Mouse (Mus musculus) adrenal gland, postnatal 10 days (tissue): ENCODE data around the gene E130114P18Rik. TPM values are rescaled to one million over a fixed set of nuclear protein-coding genes. Genes with fewer than 3 reads are reported as not detected.

Experiments used
- DNase-seq: peaks from one replicate; pipeline ENCODE4 v3.0.0; 2021; ENCODE audit warnings: mixed read lengths
- total RNA-seq, 2 experiments: library from RNA; stranded (reverse); gene quantifications; 2 replicates each; pipeline ENCODE4 v1.2.3; 2021

Gene E130114P18Rik
- total RNA-seq, 2 experiments from 2014 or later: 0.48 to 0.69 TPM

GRCm38 (mm10) chr4:97647700-97648435, 130.0 kb downstream of the E130114P18Rik start:
- DNase-seq: no peak

DNA sequence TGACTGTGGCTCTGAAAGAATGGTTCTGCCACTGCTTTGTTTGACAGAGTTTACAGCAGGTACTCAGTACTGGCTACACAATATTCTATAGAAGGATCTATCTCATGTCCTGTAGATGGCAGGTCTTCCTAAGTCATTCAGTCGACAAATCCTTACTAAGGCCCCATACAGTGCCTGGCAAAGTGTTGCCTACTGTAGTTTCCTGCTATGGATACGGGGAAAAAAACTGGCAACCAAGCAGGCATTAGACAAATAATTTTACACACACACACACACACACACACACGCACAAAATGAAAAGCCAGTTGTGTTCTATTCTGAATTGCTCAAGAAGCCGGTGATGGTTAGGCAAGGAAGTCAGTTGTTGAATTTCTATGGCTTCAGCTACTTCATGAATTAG, 130.6 kb downstream of the E130114P18Rik start:
- no peak for DNase-seq

GRCm38 (mm10) chr4:97640385-97640784, 137.5 kb downstream of the E130114P18Rik start:
- no peak for DNase-seq

DNA sequence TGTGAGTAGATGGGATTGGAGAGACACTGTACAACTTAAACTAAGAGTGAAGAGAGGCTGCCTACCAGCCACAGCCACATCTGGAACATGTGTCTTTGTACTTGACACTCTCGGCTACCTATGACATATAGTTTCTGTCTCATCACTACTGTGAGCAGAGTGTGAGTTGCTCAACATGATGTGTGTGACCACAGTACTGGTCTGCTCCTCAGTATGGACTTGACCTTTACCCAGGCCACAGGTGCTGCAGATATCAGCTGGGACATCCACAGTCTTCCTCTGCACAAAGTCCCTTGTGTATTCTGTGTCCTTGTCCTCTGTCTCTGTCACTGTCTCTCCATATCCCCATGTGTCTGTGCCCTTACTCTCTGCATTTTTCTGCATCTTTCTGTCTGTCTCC, 141.3 kb downstream of the E130114P18Rik start:
- DNase-seq: no peak

DNA sequence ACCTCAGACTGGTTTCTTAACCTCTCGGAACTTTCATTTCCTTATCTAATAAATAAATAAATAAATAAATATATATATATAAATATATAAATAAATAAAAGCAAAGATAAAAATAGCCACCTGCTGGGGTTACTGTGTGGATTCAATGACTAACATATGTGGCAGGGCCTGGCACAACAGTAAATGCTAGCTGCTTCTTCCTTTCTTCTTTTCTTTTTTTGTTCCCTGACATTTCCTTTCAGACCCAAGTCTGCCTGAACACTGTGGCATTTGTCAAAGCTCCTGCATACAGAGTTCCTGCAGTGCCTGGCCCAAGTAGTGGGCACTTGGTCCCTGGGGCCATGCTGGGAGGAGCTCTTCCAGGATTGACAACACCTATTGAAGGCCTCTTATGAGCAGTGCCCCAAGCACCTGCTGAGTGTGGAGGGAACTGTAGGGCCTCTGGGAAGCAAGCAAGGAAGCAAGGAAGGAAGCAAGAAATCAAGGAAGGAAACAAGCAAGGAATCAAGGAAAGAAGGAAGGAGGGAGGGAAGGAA, 142.1 kb downstream of the E130114P18Rik start:
- no peak for DNase-seq

DNA sequence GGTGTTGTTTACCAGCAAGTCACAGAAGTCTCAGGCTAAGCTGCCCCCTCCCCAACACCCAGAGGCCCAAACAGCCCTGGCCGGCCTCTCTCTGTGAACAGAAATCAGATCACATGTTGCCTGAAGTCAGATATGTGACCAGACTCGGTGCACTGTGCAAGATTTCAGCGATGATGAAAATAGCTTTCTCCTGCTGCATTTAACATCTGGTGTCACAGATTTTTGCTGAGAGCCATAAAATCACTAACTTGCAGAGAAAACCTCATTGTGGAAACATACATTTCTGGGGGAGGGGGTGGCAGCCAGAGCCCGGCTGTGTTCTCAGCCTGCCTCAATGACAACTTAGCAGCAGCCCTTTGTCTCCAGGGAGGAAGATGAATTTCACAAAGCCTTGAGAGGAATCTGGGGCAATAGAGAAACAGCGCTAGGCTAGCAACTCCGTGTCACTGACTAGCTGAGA, 142.6 kb downstream of the E130114P18Rik start:
- no peak for DNase-seq

- no peak for DNase-seq
These were observed 148.8 kb downstream of the E130114P18Rik start for GRCm38 (mm10) chr4:97628881-97629605.

DNA sequence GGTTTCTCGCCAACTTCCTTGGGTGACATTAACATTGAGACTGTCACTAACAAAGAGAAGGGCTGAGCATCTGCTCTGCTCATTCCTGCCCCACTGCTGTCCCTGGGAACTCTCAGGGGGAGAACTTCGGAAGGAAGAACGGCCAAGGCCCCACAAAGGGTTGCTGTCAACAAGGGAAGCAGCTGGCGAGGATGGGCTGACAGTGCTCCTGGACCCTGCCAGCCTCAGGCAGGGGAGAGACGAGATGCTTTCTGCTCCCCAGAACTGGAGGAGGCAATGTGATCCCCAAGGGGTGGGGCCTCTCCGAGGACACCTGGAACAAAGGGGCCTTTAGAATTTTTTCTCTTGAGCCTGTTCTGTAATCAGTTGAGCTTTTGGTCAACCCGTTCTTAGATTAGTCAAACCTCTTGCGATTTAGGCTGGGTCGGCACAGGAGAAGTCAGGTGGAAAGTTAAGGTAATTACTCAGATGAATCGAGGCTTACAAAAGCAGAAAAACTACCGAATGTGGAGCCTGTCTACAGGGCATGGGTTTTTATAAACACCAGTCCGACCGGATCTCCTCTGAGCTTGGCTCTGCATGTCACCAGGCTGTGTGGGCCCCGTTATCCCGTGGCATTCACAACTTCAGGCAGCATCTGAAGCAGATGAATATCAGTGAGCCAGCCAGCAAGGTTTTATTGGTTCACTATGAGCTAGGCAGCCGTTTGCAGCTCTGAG, 151.7 kb downstream of the E130114P18Rik start:
- no peak for DNase-seq

DNA sequence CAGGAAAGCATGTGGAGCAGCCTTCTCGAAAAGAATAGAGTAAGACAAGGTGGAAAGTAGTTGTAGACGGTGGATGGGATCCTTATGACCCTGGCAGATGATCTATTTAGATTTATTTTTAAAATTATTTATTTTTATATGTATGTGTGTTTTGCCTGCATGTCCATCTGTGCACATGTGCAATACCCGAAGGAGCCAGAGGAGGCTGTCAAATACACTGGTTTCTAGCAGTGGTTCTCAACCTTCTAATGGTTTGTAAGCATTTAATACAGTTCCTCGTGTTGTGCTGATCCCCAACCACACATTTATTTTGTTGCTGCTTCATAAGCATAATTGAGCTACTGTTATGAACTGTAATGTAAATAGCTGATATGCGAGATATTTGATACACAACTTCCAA, 154.7 kb downstream of the E130114P18Rik start:
- DNase-seq: peak; percentile 34

DNA sequence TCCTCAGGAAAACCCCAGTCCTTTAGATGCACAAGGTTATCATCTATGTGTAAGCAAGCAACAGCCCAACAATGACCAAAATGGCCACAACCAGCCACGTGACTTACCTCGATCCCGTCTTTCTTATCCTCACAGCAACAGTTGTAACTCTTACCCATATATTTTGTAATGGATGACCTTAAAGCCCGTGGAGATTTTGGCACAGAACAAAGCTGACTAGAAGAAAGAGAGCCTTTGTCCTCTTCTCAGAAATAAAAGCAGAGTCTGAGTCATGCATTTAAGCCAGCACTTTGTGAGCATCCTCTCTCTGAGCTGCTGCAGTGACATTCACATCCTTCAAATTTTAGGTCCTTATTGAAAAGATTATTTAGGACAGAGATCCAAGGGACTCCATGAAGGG, 156.1 kb downstream of the E130114P18Rik start:
- DNase-seq: no peak

DNA sequence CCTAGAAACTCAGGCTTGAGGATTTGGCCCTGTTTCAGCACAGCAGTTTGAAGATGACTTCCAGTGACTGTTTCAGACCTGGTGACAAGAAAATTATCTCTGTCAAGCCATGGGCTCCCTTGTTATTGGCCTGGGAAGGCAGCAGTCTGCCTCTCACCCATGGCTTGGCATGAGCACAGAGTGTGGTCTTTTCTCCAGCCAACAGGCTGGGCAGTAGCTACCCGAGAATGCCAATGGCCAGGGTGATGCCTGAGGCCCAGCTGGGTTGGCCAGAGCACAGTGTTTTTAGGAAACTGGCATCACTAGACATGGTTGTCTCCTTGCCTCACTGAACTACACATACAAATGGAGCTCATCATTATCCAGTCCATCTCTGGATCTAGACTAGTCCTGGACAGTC, 157.5 kb downstream of the E130114P18Rik start:
- no peak for DNase-seq

- peak; percentile 28 for DNase-seq
These were observed 159.1 kb downstream of the E130114P18Rik start for GRCm38 (mm10) chr4:97618668-97619373.

DNA sequence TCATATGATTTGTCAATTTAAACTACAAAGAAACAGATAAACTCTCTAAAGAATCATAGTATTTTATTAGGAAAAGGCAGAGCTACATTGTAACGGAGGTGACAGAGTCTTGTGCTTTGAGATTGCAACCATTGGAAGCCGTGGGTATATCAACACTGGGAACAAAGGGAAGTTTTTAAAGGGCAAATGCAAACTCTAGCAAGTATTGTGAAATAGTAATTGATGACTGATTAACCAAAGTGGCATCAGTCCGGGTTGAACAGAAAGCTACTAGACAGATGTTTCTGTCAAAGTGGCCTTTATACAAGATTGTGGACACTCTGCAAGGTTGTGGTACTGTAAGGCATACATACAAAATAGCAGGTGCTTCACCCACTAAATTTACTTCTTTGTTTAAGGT, 162.8 kb downstream of the E130114P18Rik start:
- no peak for DNase-seq

DNA sequence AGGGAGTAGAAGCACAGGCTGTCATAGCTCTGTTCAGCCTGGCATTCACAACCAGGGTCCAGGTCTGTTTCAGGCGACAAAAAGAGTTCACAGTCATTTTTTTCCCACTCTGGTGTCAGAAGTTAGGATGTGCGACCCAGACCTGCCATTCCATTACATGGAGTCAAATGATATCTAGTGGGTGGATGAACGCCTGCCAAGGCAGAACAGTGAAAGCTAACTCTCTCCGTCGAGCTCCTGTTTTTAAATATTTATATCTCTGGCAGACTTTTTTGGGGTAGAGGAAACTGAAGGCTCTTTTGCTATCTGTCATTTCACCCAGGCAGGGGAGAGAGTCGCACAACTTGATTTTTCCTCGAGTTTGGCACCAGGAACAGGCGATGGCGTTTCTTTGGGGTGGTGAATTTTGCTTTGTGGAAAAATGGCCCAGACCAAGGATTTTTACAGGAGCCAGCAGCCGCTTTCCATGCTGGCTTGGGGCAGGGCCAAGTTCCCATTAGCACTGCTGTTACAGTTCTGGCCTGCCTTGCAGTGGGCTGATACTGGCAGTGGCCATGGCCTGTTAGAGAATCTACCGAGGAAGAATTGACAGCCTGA, 166.5 kb downstream of the E130114P18Rik start:
- peak; percentile 63 for DNase-seq

GRCm38 (mm10) chr4:97609831-97610727, 167.8 kb downstream of the E130114P18Rik start:
- no peak for DNase-seq

DNA sequence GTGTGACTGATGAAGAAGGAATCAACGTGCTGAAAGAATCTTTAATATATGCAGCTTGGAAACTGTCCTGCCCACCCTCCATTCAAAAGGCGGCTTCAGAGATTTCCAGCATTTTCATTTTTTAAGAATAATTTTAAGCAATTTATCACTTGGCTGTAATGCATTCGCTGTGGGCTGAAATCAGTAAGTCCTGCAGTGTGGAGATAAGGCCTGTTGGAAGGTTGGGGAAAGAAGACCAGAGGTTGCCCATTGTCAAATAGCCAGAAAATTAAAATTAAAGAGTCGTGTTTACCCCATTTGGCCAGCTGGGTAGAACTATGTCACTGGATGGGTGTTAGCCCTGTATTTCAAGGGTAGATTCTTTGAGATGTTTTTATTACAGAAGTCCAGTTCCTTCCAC, 168.5 kb downstream of the E130114P18Rik start:
- DNase-seq: no peak

DNA sequence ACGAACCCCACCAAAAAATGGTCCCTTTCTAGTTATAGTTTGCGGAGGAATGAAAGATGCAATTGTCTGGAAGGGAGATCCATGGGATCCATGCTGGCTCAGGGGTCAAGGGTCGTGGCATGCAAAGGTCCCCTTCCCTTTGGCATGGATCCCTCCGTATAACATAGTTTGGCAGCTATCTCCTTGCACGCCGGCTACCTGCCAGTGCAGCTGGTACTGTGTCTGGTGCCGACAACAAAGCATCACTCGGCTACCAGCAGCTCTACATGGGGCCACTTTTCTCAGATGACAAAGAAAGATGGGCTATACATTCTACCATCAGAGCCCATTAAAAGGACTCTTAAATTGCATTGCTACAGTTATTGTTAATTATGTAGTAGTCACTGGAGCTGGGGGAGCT, 169.2 kb downstream of the E130114P18Rik start:
- DNase-seq: no peak

GRCm38 (mm10) chr4:97608134-97608533, 169.7 kb downstream of the E130114P18Rik start:
- no peak for DNase-seq

- no peak for DNase-seq
These were observed 170.7 kb downstream of the E130114P18Rik start for GRCm38 (mm10) chr4:97607169-97607568.

GRCm38 (mm10) chr4:97606524-97606923, 171.4 kb downstream of the E130114P18Rik start:
- no peak for DNase-seq

DNA sequence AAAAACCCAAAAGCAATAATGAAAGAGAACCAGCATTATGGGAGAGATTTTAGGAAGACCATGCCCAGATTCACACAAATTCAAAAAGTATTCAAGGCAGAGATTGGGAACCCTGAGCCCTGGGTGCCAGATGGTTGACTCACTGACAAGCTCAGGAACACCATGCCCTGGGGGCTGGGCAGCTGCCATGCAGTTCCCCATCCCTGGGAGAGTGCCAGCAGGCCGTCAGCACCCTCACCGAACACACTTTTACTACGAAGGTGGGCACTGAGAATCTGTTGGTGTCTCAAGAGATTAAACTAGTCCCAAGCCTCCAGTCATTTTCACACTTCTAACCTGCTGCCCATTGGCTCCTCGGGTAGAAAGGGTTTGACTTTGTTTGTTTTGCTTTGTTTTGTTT, 175.3 kb downstream of the E130114P18Rik start:
- DNase-seq: peak; percentile 29
